9 mouse cellular contexts compared by ENCODE assay signal in genomic region chr11:33200764-33201625, GRCm38 (mm10). TPM values are rescaled to one million over a fixed set of nuclear protein-coding genes. Genes with fewer than 3 reads are reported as not detected.
A peak's percentile ranks its signal among the peaks of the same experiment; 100 is the strongest.
DNase-seq lines count a peak whose midpoint lies in the region; ATAC-seq lines count a peak whose summit lies in the region.
"Had no signal": no experiment of that assay in that cellular context is flagged by ENCODE, and none has a peak within 500 bp of the region (broad histone marks: within the 10 kb centered on the region; RNA-seq: fewer than 3 reads in every experiment).

No protein-coding gene starts in this region.

- H3K4me2 ChIP-seq in lung, embryonic 16.5 days (ENCODE audit: low read depth, low read length) = peak overlapping the region; percentile 44
- peak overlapping the region; percentile 66 for H3K4me2 ChIP-seq in limb, embryonic 12.5 days

- no peaks in the 10 kb centered on the region for H3K36me3 ChIP-seq in lung, embryonic 16.5 days (ENCODE audit: control insufficient read depth, insufficient read depth, low read length)
- H3K36me3 ChIP-seq in limb, embryonic 12.5 days = no peaks in the 10 kb centered on the region

- no peak overlapping the region for H3K9ac ChIP-seq in lung, embryonic 16.5 days (ENCODE audit: low read length)
- H3K9ac ChIP-seq in limb, embryonic 12.5 days (replicated peaks) = peak overlapping the region; percentile 55

- no peak overlapping the region for H3K27ac ChIP-seq in lung, embryonic 16.5 days (ENCODE audit: low read length)
- H3K27ac ChIP-seq in limb, embryonic 12.5 days = no peak overlapping the region
- H3K27ac ChIP-seq: macrophage had no signal

- peaks cover 24% of the 10 kb centered on the region for H3K4me1 ChIP-seq in lung, embryonic 16.5 days (replicated peaks; ENCODE audit: control insufficient read depth, insufficient read depth, low read length)
- peaks cover 40% of the 10 kb centered on the region for H3K4me1 ChIP-seq in limb, embryonic 12.5 days (replicated peaks)

- peaks cover 5% of the 10 kb centered on the region; the same call in 1 of the 2 replicates for H3K9me3 ChIP-seq in lung, embryonic 16.5 days (ENCODE audit: control insufficient read depth, low read length)
- H3K9me3 ChIP-seq in limb, embryonic 12.5 days = no peaks in the 10 kb centered on the region

- intact Hi-C loops in heart, postnatal 10 days (cut with DNase I) = no loop called here

- under 1% methylated on average over 65 of the region's 76 CpGs for WGBS in lung, embryonic 16.5 days
- under 1% methylated on average over 63 of the region's 76 CpGs for WGBS in limb, embryonic 12.5 days

- peak overlapping the region; percentile 37 for H3K4me3 ChIP-seq in lung, embryonic 16.5 days (ENCODE audit: low read length)
- peak overlapping the region; percentile 40 for H3K4me3 ChIP-seq in limb, embryonic 12.5 days (replicated peaks)

- DNase-seq in lung, postnatal 25 days (ENCODE audit: low spot score) = no peak
- peak; percentile 68 to 73 for DNase-seq in cerebellum, postnatal 10 days
- peak; percentile 40 to 48 for DNase-seq in heart, postnatal 10 days
- peak; percentile 66 for DNase-seq in retina, embryonic 14.5 days (ENCODE audit: low spot score)
- no peak for DNase-seq in right cerebral cortex, postnatal 25 days
- no peak for DNase-seq in left cerebral cortex, adult 11 months (ENCODE audit: low spot score)

- peaks cover 93% of the 10 kb centered on the region for H3K27me3 ChIP-seq in lung, embryonic 16.5 days (ENCODE audit: control insufficient read depth, insufficient read depth, low read depth, low read length)
- H3K27me3 ChIP-seq in limb, embryonic 12.5 days = peaks cover 100% of the 10 kb centered on the region

- peak; percentile 72 for ATAC-seq in lung, embryonic 16.5 days (ENCODE audit: low read depth)
- ATAC-seq in limb, embryonic 12.5 days (ENCODE audit: insufficient number of reproducible peaks, insufficient read depth, low FRiP score, low TSS enrichment, low read depth) = peak; percentile 29; the same call in 1 of the 2 replicates

RNA-seq across cellular contexts. Expression of gene Tlx3, which starts 2.4 kb away (rescaled TPM):
- polyA plus RNA-seq in lung, embryonic 16.5 days (2015; fragmentation: Nextera tagmentation; extraction: Ambion mirVana) = not detected in 2 replicates
- not detected for total RNA-seq in heart, postnatal 10 days (2021)
- 0.39 TPM in 1 of 2 replicates, not detected in the other for polyA plus RNA-seq in limb, embryonic 12.5 days (2016; fragmentation: Nextera tagmentation; extraction: Ambion mirVana)
- polyA plus RNA-seq: macrophage had no signal

RNA-seq across cellular contexts. Expression of gene Npm1, which starts 38.0 kb away (rescaled TPM):
- polyA plus RNA-seq in lung, embryonic 16.5 days (2015; fragmentation: Nextera tagmentation; extraction: Ambion mirVana) = 736 and 786 TPM in 2 replicates
- 100 to 1,000 TPM; 202 to 225 TPM for total RNA-seq in heart, postnatal 10 days (2021)
- polyA plus RNA-seq in limb, embryonic 12.5 days (2016; fragmentation: Nextera tagmentation; extraction: Ambion mirVana) = 1,112 and 1,195 TPM in 2 replicates

RNA-seq across cellular contexts. Expression of gene Fgf18, which starts 53.8 kb away (rescaled TPM):
- polyA plus RNA-seq in lung, embryonic 16.5 days (2015; fragmentation: Nextera tagmentation; extraction: Ambion mirVana) = 10.8 and 11.3 TPM in 2 replicates
- total RNA-seq in heart, postnatal 10 days (2021) = 1 to 10 TPM; 6.1 to 7.3 TPM
- 18.2 and 19.0 TPM in 2 replicates for polyA plus RNA-seq in limb, embryonic 12.5 days (2016; fragmentation: Nextera tagmentation; extraction: Ambion mirVana)
- polyA plus RNA-seq: macrophage had no signal

Comparison
In these comparisons a context has a peak if more than half of its experiments do, and no peak if none do; other contexts are left out.
1. DNase-seq: peak in cerebellum, postnatal 10 days (2 of 2), heart, postnatal 10 days (2 of 2) and retina, embryonic 14.5 days (single experiment); none in lung, postnatal 25 days (single experiment), right cerebral cortex, postnatal 25 days (single experiment) and left cerebral cortex, adult 11 months (single experiment).